Mouse (Mus musculus) lung, postnatal 0 days (tissue): ENCODE measurements around the gene Oas1h.

ENCODE experiments used
- CTCF ChIP-seq: IDR thresholded peaks from 2 replicates; pipeline ENCODE4 v1.5.1; 2016; ENCODE audit warnings: antibody characterized with exemption, mild to moderate bottlenecking
- EP300 ChIP-seq: IDR thresholded peaks from 2 replicates; pipeline ENCODE4 v1.6.1; 2016; ENCODE audit warnings: antibody characterized with exemption, mild to moderate bottlenecking, control low read depth

- TF ChIP-seq CTCF (no peak), EP300 (no peak)
Observed at GRCm38 (mm10) chr5:120892243-120892660, 31.0 kb downstream of the Oas1h start.
